Mouse (Mus musculus) liver, embryonic 16.5 days (tissue): ENCODE data around the gene Utrn. TPM values are rescaled to one million over a fixed set of nuclear protein-coding genes. Genes with fewer than 3 reads are reported as not detected.

Source experiments
- ATAC-seq: fragments of 200-750 bp; cut with Nextera tagmentation; 2 replicates; pipeline ENCODE4 v1.8.0; 2017; ENCODE audit warnings: low read depth, mild to moderate bottlenecking, moderate number of reproducible peaks, moderate library complexity
- H3K27ac ChIP-seq: fragments of 300-500 bp; sonication (generic); 2 replicates; pipeline ENCODE4 v1.5.1; 2014; ENCODE audit warnings: mild to moderate bottlenecking, low read length
- H3K27me3 ChIP-seq: fragments of 300-500 bp; sonication (generic); 2 replicates; pipeline ENCODE4 v1.6.1; 2014; ENCODE audit warnings: low read depth, low read length, mixed read lengths; ENCODE audit not compliant: control insufficient read depth, insufficient read depth
- H3K36me3 ChIP-seq: fragments of 300-500 bp; sonication (generic); 2 replicates; pipeline ENCODE4 v1.6.1; 2014; ENCODE audit warnings: mild to moderate bottlenecking; ENCODE audit not compliant: control insufficient read depth, insufficient read depth
- H3K4me1 ChIP-seq: fragments of 300-500 bp; sonication (generic); 2 replicates; pipeline ENCODE4 v1.6.1; 2014; ENCODE audit warnings: low read depth, low read length, mixed read lengths; ENCODE audit not compliant: control insufficient read depth
- H3K4me2 ChIP-seq: fragments of 300-500 bp; sonication (generic); 2 replicates; pipeline ENCODE4 v1.6.1; 2014; ENCODE audit warnings: low read depth, low read length, mixed read lengths
- H3K4me3 ChIP-seq: fragments of 300-500 bp; sonication (generic); 2 replicates; pipeline ENCODE4 v1.5.1; 2014; ENCODE audit warnings: low read depth, mild to moderate bottlenecking, low read length
- H3K9ac ChIP-seq: fragments of 300-500 bp; sonication (generic); 2 replicates; pipeline ENCODE4 v1.6.1; 2014; ENCODE audit warnings: low read depth, low read length
- H3K9me3 ChIP-seq: fragments of 300-500 bp; sonication (generic); replicated peaks from 2 replicates; pipeline ENCODE4 v1.6.1; 2016; ENCODE audit warnings: low read length; ENCODE audit not compliant: control insufficient read depth
- WGBS: fragments of 180-500 bp; shearing (Covaris S2); extraction: QIAGEN DNeasy Blood & Tissue Kit; methylation state at CpG from one replicate; pipeline ENCODE4 v1.1.7; 2014; ENCODE audit not compliant: insufficient replicate concordance; 5-methylcytosine and 5-hydroxymethylcytosine counted together
- polyA plus RNA-seq: library from polyadenylated mRNA; unstranded; fragments of >200 nt; fragmentation: Nextera tagmentation; extraction: Ambion mirVana; gene quantifications from 2 replicates; pipeline ENCODE4 v1.2.1, GENCODE M21; 2015

Gene Utrn
- polyA plus RNA-seq, 1 experiment from 2014 or later, result 10.2 TPM

DNA sequence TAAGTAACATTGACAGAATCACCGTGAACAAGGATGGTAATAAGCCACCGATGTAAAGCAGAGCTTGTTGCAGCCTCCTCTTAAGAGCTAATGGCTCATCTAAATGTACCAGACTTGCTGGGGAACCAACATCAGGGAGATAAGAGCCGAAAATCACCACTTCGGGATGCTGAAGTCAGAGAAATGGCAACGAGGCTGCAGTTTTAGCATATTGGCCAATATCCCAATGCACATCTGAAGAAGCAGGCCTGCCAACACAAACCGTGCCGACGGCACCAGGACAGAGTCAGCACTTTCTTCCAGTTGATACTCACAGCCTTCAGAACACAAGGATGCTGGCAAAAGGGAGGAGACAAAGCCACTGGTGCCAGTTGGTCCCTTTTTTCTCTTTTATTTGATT is 442.3 kb downstream of the Utrn start:
- Histone ChIP-seq H3K9me3 (no peaks in the 10 kb centered on the region), H3K36me3 (no peaks in the 10 kb centered on the region), H3K27me3 (no peaks in the 10 kb centered on the region), H3K27ac (no peak overlapping the region), H3K4me3 (no peak overlapping the region), H3K4me2 (no peak overlapping the region), H3K4me1 (no peaks in the 10 kb centered on the region), H3K9ac (no peak overlapping the region)
- WGBS, result 63% methylated on average over 8 of the region's 8 CpGs
- no peak for ATAC-seq

DNA sequence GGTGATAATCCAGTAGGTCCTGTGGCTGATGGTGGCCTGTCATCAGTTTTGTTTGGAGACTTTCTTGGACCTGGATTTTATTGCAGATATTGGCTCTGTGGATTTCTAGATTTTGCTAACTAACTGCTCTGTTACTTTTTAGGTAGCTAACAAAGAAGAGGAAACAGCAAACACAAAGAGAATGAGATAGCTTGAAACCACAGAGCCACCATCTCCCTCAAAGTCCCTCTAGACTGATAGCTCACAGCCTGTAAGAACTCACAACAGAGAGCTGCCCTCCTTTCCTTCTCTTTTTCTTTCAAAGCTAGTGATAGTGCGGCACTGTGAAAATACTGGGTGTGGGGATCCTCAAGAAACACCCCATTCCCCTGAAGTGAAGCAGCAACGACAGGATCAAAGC is 444.2 kb downstream of the Utrn start:
- Histone ChIP-seq H3K4me3 (no peak overlapping the region), H3K27ac (no peak overlapping the region), H3K4me2 (no peak overlapping the region), H3K9me3 (no peaks in the 10 kb centered on the region), H3K36me3 (no peaks in the 10 kb centered on the region), H3K4me1 (no peaks in the 10 kb centered on the region), H3K27me3 (no peaks in the 10 kb centered on the region), H3K9ac (no peak overlapping the region)
- ATAC-seq, result no peak
- WGBS, result 41% methylated on average over 2 of the region's 2 CpGs

DNA sequence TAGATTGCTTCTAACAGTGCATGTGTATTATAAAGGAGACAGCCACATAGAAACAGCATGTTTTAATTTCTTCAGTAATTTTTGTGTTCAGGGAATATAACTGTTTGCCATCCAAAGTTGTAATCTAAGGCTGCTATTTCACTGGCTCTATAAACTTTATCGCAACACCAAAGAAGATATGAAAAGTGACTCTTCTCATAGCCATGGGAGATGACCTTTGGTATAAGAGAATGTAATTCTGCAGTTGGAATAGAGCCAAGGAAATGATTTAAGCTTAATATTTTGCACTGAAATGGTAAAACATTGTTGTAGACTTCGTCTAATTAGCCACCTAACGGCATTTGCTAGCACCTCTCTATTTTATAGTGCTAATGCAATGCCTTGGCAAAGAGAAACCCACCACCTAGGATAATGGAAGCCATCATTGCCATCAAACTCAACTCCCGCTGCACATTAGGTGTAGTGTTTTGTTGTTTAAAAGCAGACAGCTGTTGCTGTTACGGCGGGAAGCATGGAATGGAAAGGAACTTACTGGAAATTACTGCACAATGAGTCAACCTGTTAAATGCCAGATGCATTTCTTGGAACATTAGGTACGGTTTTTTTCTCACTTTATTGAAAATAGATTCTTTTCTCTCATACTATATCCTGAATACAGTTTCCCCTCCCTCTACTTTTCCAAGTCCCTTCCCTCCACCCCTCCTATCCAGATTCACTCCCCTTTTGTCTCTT is 445.0 kb downstream of the Utrn start:
- H3K4me2 ChIP-seq, result no peak overlapping the region
- H3K4me3 ChIP-seq, result no peak overlapping the region
- no peak for ATAC-seq
- H3K36me3 ChIP-seq, result no peaks in the 10 kb centered on the region
- H3K4me1 ChIP-seq, result no peaks in the 10 kb centered on the region
- no peaks in the 10 kb centered on the region for H3K27me3 ChIP-seq
- WGBS, result 67% methylated on average over 7 of the region's 7 CpGs
- no peaks in the 10 kb centered on the region for H3K9me3 ChIP-seq
- no peak overlapping the region for H3K9ac ChIP-seq
- H3K27ac ChIP-seq, result no peak overlapping the region

DNA sequence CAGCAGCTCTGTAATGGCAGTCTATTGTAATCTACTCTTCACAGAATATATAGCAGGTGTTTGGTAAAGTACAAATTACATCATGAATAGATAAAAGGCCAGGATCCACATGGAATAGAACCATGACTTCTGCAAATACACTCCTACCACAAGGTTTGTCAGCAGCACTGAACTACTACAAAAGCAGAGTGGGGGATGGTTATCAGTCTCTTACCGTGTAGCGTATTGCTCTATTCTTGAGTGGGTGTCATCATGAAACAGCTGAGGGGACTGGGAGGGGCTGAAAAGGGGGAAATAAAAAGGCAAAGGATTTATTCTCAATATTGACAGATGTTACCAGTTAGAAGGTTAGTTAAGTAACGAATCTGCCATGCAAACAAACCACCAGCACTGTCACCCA is 454.2 kb downstream of the Utrn start:
- H3K27me3 ChIP-seq, result no peaks in the 10 kb centered on the region
- no peaks in the 10 kb centered on the region for H3K4me1 ChIP-seq
- H3K9ac ChIP-seq, result no peak overlapping the region
- H3K4me3 ChIP-seq, result no peak overlapping the region
- no peaks in the 10 kb centered on the region for H3K9me3 ChIP-seq
- H3K4me2 ChIP-seq, result no peak overlapping the region
- no peak for ATAC-seq
- no peaks in the 10 kb centered on the region for H3K36me3 ChIP-seq
- 68% methylated on average over 3 of the region's 3 CpGs for WGBS
- H3K27ac ChIP-seq, result no peak overlapping the region

DNA sequence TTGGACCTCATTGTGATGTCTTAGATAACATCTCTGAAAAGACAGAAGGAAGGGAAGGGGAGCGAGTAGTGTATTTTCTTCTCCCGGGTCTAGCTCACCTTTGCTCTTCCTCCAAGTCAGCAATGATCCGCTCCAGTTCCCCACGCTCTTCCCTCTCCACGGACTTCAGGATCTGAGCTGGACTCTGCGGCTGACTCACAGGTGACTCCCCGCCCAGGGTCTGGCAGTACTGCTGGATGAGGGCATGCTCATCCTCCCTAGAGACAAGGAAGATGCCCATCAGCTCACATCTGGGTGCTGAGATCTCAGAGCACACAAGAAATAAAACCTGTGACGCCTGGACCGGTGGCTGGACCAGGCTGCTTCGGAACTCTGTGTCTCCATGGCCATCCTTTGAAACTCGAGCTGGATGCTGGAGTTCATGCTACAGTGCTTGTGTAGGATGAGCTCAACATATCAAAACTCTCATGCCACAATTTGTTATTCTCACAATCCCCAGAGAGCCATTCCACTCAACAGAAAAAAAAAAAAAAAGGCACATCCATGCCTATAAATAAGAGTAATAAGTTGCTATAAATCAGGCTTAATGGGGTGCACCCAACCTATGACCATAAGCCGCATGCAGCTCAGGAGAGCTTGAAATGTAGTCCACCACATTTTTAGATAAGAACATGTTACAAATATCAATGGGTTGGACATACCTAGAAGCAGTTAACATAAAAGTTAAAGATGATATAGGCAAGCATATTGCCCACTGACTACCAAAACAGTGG is 462.6 kb downstream of the Utrn start:
- H3K9me3 ChIP-seq, result no peaks in the 10 kb centered on the region
- no peak overlapping the region for H3K4me2 ChIP-seq
- H3K4me1 ChIP-seq, result no peaks in the 10 kb centered on the region
- no peak overlapping the region for H3K4me3 ChIP-seq
- H3K27me3 ChIP-seq, result no peaks in the 10 kb centered on the region
- WGBS, result 71% methylated on average over 12 of the region's 12 CpGs
- no peak for ATAC-seq
- H3K27ac ChIP-seq, result no peak overlapping the region
- no peak overlapping the region for H3K9ac ChIP-seq
- H3K36me3 ChIP-seq, result no peaks in the 10 kb centered on the region

DNA sequence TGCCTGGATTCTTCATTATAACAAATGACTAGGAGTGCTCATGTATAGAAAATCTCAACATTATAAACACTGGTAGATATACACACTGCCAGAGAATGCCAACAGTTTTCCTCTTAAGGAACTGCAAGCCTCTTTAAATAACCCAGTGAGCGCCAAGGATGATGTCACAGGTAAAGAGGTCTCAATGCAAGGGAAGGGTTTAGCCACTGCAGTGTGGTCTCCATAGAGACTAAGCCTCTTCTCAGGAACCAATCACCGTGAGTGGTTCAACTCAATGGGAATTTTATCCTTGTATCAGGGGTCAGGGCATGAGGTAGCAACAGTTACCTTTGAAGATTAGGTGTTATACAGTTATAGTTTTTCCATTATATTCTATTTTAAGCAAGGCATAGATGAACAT is 469.7 kb downstream of the Utrn start:
- Histone ChIP-seq H3K9me3 (no peaks in the 10 kb centered on the region), H3K27ac (no peak overlapping the region), H3K9ac (no peak overlapping the region), H3K4me3 (no peak overlapping the region), H3K4me1 (no peaks in the 10 kb centered on the region), H3K4me2 (no peak overlapping the region), H3K27me3 (no peaks in the 10 kb centered on the region), H3K36me3 (no peaks in the 10 kb centered on the region)
- WGBS, result 56% methylated on average over 2 of the region's 2 CpGs
- ATAC-seq, result no peak

DNA sequence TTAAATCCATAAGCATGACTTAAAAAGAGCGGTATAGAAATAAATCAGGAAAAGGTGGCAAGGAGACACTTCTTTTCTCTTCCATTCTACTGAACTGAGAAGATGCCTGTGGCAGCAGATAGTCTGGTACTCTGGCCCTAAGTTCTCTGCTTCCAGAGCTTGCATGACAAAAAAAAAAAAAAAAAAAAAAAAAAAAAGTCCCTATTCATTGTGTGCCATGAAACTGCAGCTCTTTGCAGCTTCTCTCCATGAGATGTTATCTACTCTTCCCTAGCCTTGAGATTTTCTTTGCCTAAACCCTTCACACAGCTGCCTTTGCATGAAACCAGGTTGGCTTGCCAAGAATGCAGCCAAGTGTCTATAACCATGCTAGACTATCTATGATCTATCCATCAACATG is 489.0 kb downstream of the Utrn start:
- Histone ChIP-seq H3K36me3 (no peaks in the 10 kb centered on the region), H3K4me2 (no peak overlapping the region), H3K9ac (no peak overlapping the region), H3K9me3 (no peaks in the 10 kb centered on the region), H3K4me1 (no peaks in the 10 kb centered on the region), H3K4me3 (no peak overlapping the region), H3K27me3 (no peaks in the 10 kb centered on the region), H3K27ac (no peak overlapping the region)
- no peak for ATAC-seq
- 85% methylated on average over 1 of the region's 1 CpGs for WGBS

DNA sequence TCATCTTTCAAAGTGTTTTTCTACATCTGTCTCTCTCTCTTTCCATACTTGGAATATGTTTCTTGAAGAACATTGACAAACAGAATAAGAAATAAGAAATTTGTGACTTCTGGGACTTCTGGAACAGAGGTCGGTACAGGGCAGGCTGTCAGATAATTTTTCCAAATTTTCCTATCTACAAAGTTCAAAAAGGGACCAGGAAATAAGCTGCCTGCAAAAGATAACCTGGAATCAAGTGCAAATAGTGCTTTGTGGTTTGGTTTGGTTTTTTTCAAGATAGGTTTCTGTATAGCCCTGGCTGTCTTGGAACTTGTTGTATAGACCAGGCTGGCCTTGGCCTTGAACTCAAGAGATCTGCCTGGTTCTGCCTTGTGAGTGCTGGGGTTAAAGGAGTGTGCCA is 490.0 kb downstream of the Utrn start:
- H3K4me2 ChIP-seq, result no peak overlapping the region
- 29% methylated on average over 1 of the region's 1 CpGs for WGBS
- no peaks in the 10 kb centered on the region for H3K9me3 ChIP-seq
- H3K9ac ChIP-seq, result no peak overlapping the region
- H3K36me3 ChIP-seq, result no peaks in the 10 kb centered on the region
- no peak for ATAC-seq
- no peak overlapping the region for H3K27ac ChIP-seq
- H3K4me1 ChIP-seq, result no peaks in the 10 kb centered on the region
- H3K27me3 ChIP-seq, result no peaks in the 10 kb centered on the region
- no peak overlapping the region for H3K4me3 ChIP-seq

DNA sequence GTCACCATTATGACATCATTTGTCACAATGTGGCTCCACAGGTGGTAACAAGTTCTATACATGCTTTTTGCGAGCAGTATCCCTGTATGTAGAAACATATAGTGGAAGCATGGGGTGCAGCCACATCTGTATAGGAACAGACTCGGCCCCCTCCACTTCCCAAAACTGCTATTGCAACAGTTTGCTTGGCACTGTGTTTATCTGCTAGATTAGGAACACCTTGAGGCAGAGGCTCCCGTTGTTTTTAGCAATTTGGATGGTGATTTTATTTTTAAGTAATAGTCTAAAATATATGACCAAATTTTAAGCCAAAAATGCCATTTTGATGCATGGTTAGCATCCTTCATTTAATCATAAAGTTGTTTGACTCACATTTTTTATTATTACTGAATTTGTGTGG is 491.4 kb downstream of the Utrn start:
- Histone ChIP-seq H3K4me2 (no peak overlapping the region), H3K9me3 (no peaks in the 10 kb centered on the region), H3K9ac (no peak overlapping the region), H3K4me1 (no peaks in the 10 kb centered on the region), H3K27ac (no peak overlapping the region), H3K4me3 (no peak overlapping the region), H3K27me3 (no peaks in the 10 kb centered on the region), H3K36me3 (no peaks in the 10 kb centered on the region)
- no peak for ATAC-seq
- 42% methylated on average over 3 of the region's 3 CpGs for WGBS
